Mouse (Mus musculus): ENCODE measurements around the gene Stab2. TPM values are rescaled to one million over a fixed set of nuclear protein-coding genes. Genes with fewer than 3 reads are reported as not detected.
A peak's percentile ranks its signal among the peaks of the same experiment; 100 is the strongest.

Gene Stab2
- polyA plus RNA-seq, 1 experiment: 20.3 TPM

- TF ChIP-seq CTCF (conservative IDR thresholded peaks at IDR 0.05; ENCODE audit: insufficient read depth, insufficient read length, low read depth, low read length): no peak
These were observed 193.3 kb downstream of the Stab2 start for GRCm38 (mm10) chr10:86814292-86815131.

GRCm38 (mm10) chr10:86810612-86811011 lies 197.2 kb downstream of the Stab2 start:
- no peaks in the 10 kb centered on the region for H3K4me1 ChIP-seq (ENCODE audit: control insufficient read depth, insufficient read depth, low read length)
- no peak overlapping the region for H3K4me3 ChIP-seq (ENCODE audit: insufficient read depth, low read depth, low read length)
- no peaks in the 10 kb centered on the region for H3K27me3 ChIP-seq (replicated peaks; ENCODE audit: control insufficient read depth, insufficient read depth, low read length)
- no peaks in the 10 kb centered on the region for H3K36me3 ChIP-seq (ENCODE audit: control insufficient read depth, insufficient read depth, low read length)
- TF ChIP-seq CTCF (conservative IDR thresholded peaks at IDR 0.05; ENCODE audit: insufficient read depth, insufficient read length, low read depth, low read length): no peak
- TF ChIP-seq POLR2A (IDR thresholded peaks at IDR 0.05; ENCODE audit: low read depth, low read length): no peak
- WGBS: 93% methylated on average over 5 of the region's 5 CpGs
- no peak overlapping the region for H3K27ac ChIP-seq (ENCODE audit: insufficient read depth, low read depth, low read length)
- DNase-seq: no peak

More at GRCm38 (mm10) chr10:86814292-86815131, 193.3 kb downstream of the Stab2 start:
- WGBS: 70% methylated on average over 19 of the region's 19 CpGs
- no peaks in the 10 kb centered on the region for H3K36me3 ChIP-seq (ENCODE audit: control insufficient read depth, insufficient read depth, low read length)
- H3K4me3 ChIP-seq (ENCODE audit: insufficient read depth, low read depth, low read length): no peak overlapping the region
- peak; percentile 36 for DNase-seq
- no peaks in the 10 kb centered on the region for H3K4me1 ChIP-seq (ENCODE audit: control insufficient read depth, insufficient read depth, low read length)
- no peaks in the 10 kb centered on the region for H3K27me3 ChIP-seq (replicated peaks; ENCODE audit: control insufficient read depth, insufficient read depth, low read length)
- H3K27ac ChIP-seq (ENCODE audit: insufficient read depth, low read depth, low read length): peak overlapping the region; percentile 32; the same call in 1 of the 2 replicates

- H3K36me3 ChIP-seq (ENCODE audit: control insufficient read depth, insufficient read depth, low read length): no peaks in the 10 kb centered on the region
- H3K4me3 ChIP-seq (ENCODE audit: insufficient read depth, low read depth, low read length): no peak overlapping the region
- TF ChIP-seq POLR2A (IDR thresholded peaks at IDR 0.05; ENCODE audit: low read depth, low read length) (no peak), CTCF (conservative IDR thresholded peaks at IDR 0.05; ENCODE audit: insufficient read depth, insufficient read length, low read depth, low read length) (no peak)
- WGBS: 90% methylated on average over 9 of the region's 9 CpGs
- H3K4me1 ChIP-seq (ENCODE audit: control insufficient read depth, insufficient read depth, low read length): no peaks in the 10 kb centered on the region
- no peak for DNase-seq
- no peak overlapping the region for H3K27ac ChIP-seq (ENCODE audit: insufficient read depth, low read depth, low read length)
- no peaks in the 10 kb centered on the region for H3K27me3 ChIP-seq (replicated peaks; ENCODE audit: control insufficient read depth, insufficient read depth, low read length)
These were observed 197.8 kb downstream of the Stab2 start for GRCm38 (mm10) chr10:86810000-86810399.

- H3K4me1 ChIP-seq (ENCODE audit: control insufficient read depth, insufficient read depth, low read length): no peaks in the 10 kb centered on the region
- H3K36me3 ChIP-seq (ENCODE audit: control insufficient read depth, insufficient read depth, low read length): no peaks in the 10 kb centered on the region
- DNase-seq: no peak
- H3K4me3 ChIP-seq (ENCODE audit: insufficient read depth, low read depth, low read length): no peak overlapping the region
- WGBS: 68% methylated on average over 15 of the region's 15 CpGs
- TF ChIP-seq POLR2A (IDR thresholded peaks at IDR 0.05; ENCODE audit: low read depth, low read length): no peak
- no peak for TF ChIP-seq CTCF (conservative IDR thresholded peaks at IDR 0.05; ENCODE audit: insufficient read depth, insufficient read length, low read depth, low read length)
- no peaks in the 10 kb centered on the region for H3K27me3 ChIP-seq (replicated peaks; ENCODE audit: control insufficient read depth, insufficient read depth, low read length)
- no peak overlapping the region for H3K27ac ChIP-seq (ENCODE audit: insufficient read depth, low read depth, low read length)
These were observed 199.6 kb downstream of the Stab2 start for GRCm38 (mm10) chr10:86808013-86808758.

- Histone ChIP-seq H3K27ac (ENCODE audit: insufficient read depth, low read depth, low read length) (no peak overlapping the region), H3K27me3 (replicated peaks; ENCODE audit: control insufficient read depth, insufficient read depth, low read length) (no peaks in the 10 kb centered on the region), H3K36me3 (ENCODE audit: control insufficient read depth, insufficient read depth, low read length) (no peaks in the 10 kb centered on the region), H3K4me1 (ENCODE audit: control insufficient read depth, insufficient read depth, low read length) (no peaks in the 10 kb centered on the region), H3K4me3 (ENCODE audit: insufficient read depth, low read depth, low read length) (no peak overlapping the region)
- no peak for DNase-seq
- no peak for TF ChIP-seq CTCF (conservative IDR thresholded peaks at IDR 0.05; ENCODE audit: insufficient read depth, insufficient read length, low read depth, low read length)
- TF ChIP-seq POLR2A (IDR thresholded peaks at IDR 0.05; ENCODE audit: low read depth, low read length): no peak
- 100% methylated on average over 1 of the region's 1 CpGs for WGBS
These were observed 200.5 kb downstream of the Stab2 start for GRCm38 (mm10) chr10:86807362-86807761.

GRCm38 (mm10) chr10:86796073-86796741 lies 211.6 kb downstream of the Stab2 start:
- Histone ChIP-seq H3K4me3 (ENCODE audit: insufficient read depth, low read depth, low read length) (no peak overlapping the region), H3K4me1 (ENCODE audit: control insufficient read depth, insufficient read depth, low read length) (0 out of 2 replicates have a peak, but pooled peaks cover 4% of the 10 kb centered on the region), H3K27me3 (replicated peaks; ENCODE audit: control insufficient read depth, insufficient read depth, low read length) (no peaks in the 10 kb centered on the region), H3K27ac (ENCODE audit: insufficient read depth, low read depth, low read length) (no peak overlapping the region), H3K36me3 (ENCODE audit: control insufficient read depth, insufficient read depth, low read length) (no peaks in the 10 kb centered on the region; the same call in 1 of the 2 replicates)
- TF ChIP-seq POLR2A (IDR thresholded peaks at IDR 0.05; ENCODE audit: low read depth, low read length) (no peak), CTCF (conservative IDR thresholded peaks at IDR 0.05; ENCODE audit: insufficient read depth, insufficient read length, low read depth, low read length) (no peak)
- WGBS: 94% methylated on average over 5 of the region's 5 CpGs
- no peak for DNase-seq
